Mouse (Mus musculus) C2C12 (cell line): Measurements from ENCODE around the gene Afmid.

Experiments
- CEBPB ChIP-seq: IDR thresholded peaks from one replicate; pipeline ENCODE4 v1.6.1; 2011; ENCODE audit warnings: low read depth, mild to moderate bottlenecking, control low read depth, moderate library complexity
- CTCF ChIP-seq: IDR thresholded peaks from one replicate; pipeline ENCODE4 v1.5.1; 2011; ENCODE audit not compliant: control insufficient read depth, insufficient read depth, insufficient read length
- FOSL1 ChIP-seq: IDR thresholded peaks from one replicate; pipeline ENCODE4 v1.8.0; 2011; ENCODE audit warnings: mild to moderate bottlenecking, low read length; ENCODE audit not compliant: poor library complexity, insufficient read depth, severe bottlenecking
- MAX ChIP-seq: IDR thresholded peaks from one replicate; pipeline ENCODE4 v1.6.1; 2011; ENCODE audit warnings: mild to moderate bottlenecking, control low read depth
- MYOD1 ChIP-seq: IDR thresholded peaks from one replicate; pipeline ENCODE4 v1.6.1; 2011; ENCODE audit warnings: low read depth; ENCODE audit not compliant: control insufficient read depth, insufficient read length
- MYOG ChIP-seq: IDR thresholded peaks from one replicate; pipeline ENCODE4 v1.6.1; 2011; ENCODE audit not compliant: control insufficient read depth, insufficient read length; ENCODE audit errors: extremely low read depth
- USF1 ChIP-seq: IDR thresholded peaks from one replicate; pipeline ENCODE4 v1.6.1; 2011; ENCODE audit warnings: low read depth, mild to moderate bottlenecking, control low read depth, moderate library complexity

DNA sequence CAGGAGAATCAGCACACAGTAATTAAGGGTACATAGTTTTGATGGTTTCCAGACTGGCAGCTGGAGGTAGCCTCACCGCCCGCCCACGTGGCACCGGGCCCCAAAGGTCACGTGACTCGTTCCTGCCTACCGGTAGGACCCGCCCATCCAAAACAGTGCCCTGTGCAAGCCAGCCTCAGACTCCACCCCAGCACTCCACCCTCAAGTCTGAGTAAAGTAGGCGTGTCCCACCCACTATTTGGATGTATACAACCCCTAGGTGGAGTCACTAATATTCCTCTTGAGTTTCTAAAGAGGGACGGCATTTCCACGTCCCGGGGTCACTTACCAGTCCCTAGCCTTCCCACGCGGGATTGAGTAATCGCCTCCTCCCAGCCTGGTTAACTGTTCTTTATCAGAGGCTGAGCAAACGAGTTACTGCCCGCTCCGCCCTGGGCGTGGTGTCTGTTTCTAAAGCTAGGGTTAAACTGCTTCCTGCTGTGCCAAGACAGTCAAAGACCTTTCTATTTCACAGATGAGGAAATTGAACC lies 45.1 kb upstream of the Afmid start:
- TF ChIP-seq CTCF = no peak
- TF ChIP-seq MYOD1 = peak; percentile 7
- peak; percentile 93 for TF ChIP-seq USF1
- TF ChIP-seq MAX = peak; percentile 91
- TF ChIP-seq MYOG = no peak
- TF ChIP-seq CEBPB = peak; percentile 43
- no peak for TF ChIP-seq FOSL1
